Comparison of ENCODE assay signal across 8 mouse cellular contexts in genomic region chr9:14642251-14643021, GRCm38 (mm10). TPM values are rescaled to one million over a fixed set of nuclear protein-coding genes. Genes with fewer than 3 reads are reported as not detected.
A peak's percentile ranks its signal among the peaks of the same experiment; 100 is the strongest.
DNase-seq lines count a peak whose midpoint lies in the region; ATAC-seq and TF ChIP-seq lines count a peak whose summit lies in the region.

No protein-coding gene starts in this region.

- H3K36me3 ChIP-seq in ES-E14 (ENCODE audit: control insufficient read depth, insufficient read depth, low read length, poor library complexity, severe bottlenecking) = no peaks in the 10 kb centered on the region
- H3K36me3 ChIP-seq in neural tube, embryonic 12.5 days = no peaks in the 10 kb centered on the region

- H3K9ac ChIP-seq in ES-E14 (ENCODE audit: insufficient read depth, low read depth, low read length, poor library complexity, severe bottlenecking) = no peak overlapping the region
- no peak overlapping the region for H3K9ac ChIP-seq in neural tube, embryonic 12.5 days

- peaks cover 10 to 22% of the 10 kb centered on the region in 2 experiments for H3K4me1 ChIP-seq in ES-E14 (ENCODE audit: control insufficient read depth in 2 of 2, insufficient read depth in 2 of 2, low read length in 2 of 2, poor library complexity in 1 of 2)
- peaks cover 14% of the 10 kb centered on the region for H3K4me1 ChIP-seq in neural tube, embryonic 12.5 days

- H3K4me2 ChIP-seq in neural tube, embryonic 12.5 days (replicated peaks) = no peak overlapping the region

- H3K27me3 ChIP-seq in neural tube, embryonic 12.5 days (replicated peaks) = no peaks in the 10 kb centered on the region

- WGBS in neural tube, embryonic 12.5 days = 26% methylated on average over 5 of the region's 5 CpGs

- H3K4me3 ChIP-seq in ES-E14 (ENCODE audit: insufficient read depth in 1 of 2, low read depth in 1 of 2, low read length in 2 of 2, poor library complexity in 1 of 2, severe bottlenecking in 1 of 2) = no peak overlapping the region
- no peak overlapping the region for H3K4me3 ChIP-seq in neural tube, embryonic 12.5 days

- ATAC-seq in neural tube, embryonic 12.5 days (ENCODE audit: low FRiP score, low read depth) = 0 out of 2 replicates have a peak, but pooled peaks have one; percentile 37

- DNase-seq in ES-E14 (ENCODE audit: low read depth, low spot score) = peak; percentile 15
- DNase-seq in embryo, embryonic 10 days (ENCODE audit: low spot score) = peak; percentile 78
- DNase-seq in heart, adult 9 months (ENCODE audit: low spot score in 2 of 2) = peak; percentile 50 to 51
- peak; percentile 72 for DNase-seq in kidney, postnatal 14 days
- DNase-seq in retina, postnatal 1 day = no peak
- no peak for DNase-seq in cerebellum, postnatal 14 days
- DNase-seq in testis, postnatal 10 days (ENCODE audit: low spot score) = no peak

- H3K9me3 ChIP-seq in ES-E14 (ENCODE audit: control insufficient read depth, insufficient read depth, low read depth, low read length) = no peaks in the 10 kb centered on the region
- H3K9me3 ChIP-seq in neural tube, embryonic 12.5 days = no peaks in the 10 kb centered on the region

- in situ Hi-C loops in ES-E14 (cut with MboI; ENCODE audit: low sequenced_read_pairs in 2 of 2, unreplicated experiment in 2 of 2) = no loop called here

- H3K27ac ChIP-seq in ES-E14 (ENCODE audit: insufficient read depth, low read depth, low read length, poor library complexity, severe bottlenecking) = peak overlapping the region; percentile 35; the same call in 1 of the 2 replicates
- no peak overlapping the region for H3K27ac ChIP-seq in neural tube, embryonic 12.5 days

TF ChIP-seq in ES-E14, 5 proteins besides CTCF, POLR2A, EP300 and RAD21:
- TF ChIP-seq CHD2 (IDR thresholded peaks at IDR 0.05; ENCODE audit: low read depth, low read length) (no peak), HCFC1 (IDR thresholded peaks at IDR 0.05; ENCODE audit: borderline replicate concordance, insufficient read depth, low read length) (no peak), ZC3H11A (IDR thresholded peaks at IDR 0.05; ENCODE audit: borderline replicate concordance, low read depth, low read length) (no peak), MAFK (IDR thresholded peaks at IDR 0.05; ENCODE audit: insufficient read depth, low read depth, low read length) (no peak), ZNF384 (IDR thresholded peaks at IDR 0.05; ENCODE audit: low read depth, low read length) (no peak)

RNA-seq across cellular contexts. Expression of gene Amotl1, which starts 2.4 kb away (rescaled TPM):
- total RNA-seq in ES-E14 (2012; rRNA removed) = 24.1 and 24.6 TPM in 2 replicates
- polyA plus RNA-seq in neural tube, embryonic 12.5 days (2016; fragmentation: Nextera tagmentation; extraction: Ambion mirVana) = 13.5 and 13.8 TPM in 2 replicates

Comparison
In these comparisons a context has a peak if more than half of its experiments do, and no peak if none do; other contexts are left out.
1. DNase-seq: peak in ES-E14 (single experiment), embryo, embryonic 10 days (single experiment), heart, adult 9 months (2 of 2) and kidney, postnatal 14 days (single experiment); none in retina, postnatal 1 day (single experiment), cerebellum, postnatal 14 days (0 of 2) and testis, postnatal 10 days (single experiment).